Mouse (Mus musculus): ENCODE results near the gene Ndufs7.

GRCm38 (mm10) chr10:80300672-80301181 is 51.8 kb downstream of the Ndufs7 start:
- TF ChIP-seq FLI1 (IDR thresholded peaks at IDR 0.05; ENCODE audit: low read length) (no peak), GATA1 (IDR thresholded peaks at IDR 0.05; ENCODE audit: borderline replicate concordance, low read length) (no peak)

Data from megakaryocyte, embryonic 14.5 days (primary cell).